Mouse (Mus musculus): Measurements from ENCODE around the gene Cpt1b. TPM values are rescaled to one million over a fixed set of nuclear protein-coding genes. Genes with fewer than 3 reads are reported as not detected.
A peak's percentile ranks its signal among the peaks of the same experiment; 100 is the strongest.
"Not testable (repeated sequence)": the region's sequence is repeated elsewhere in the genome, so short reads cannot be mapped to it uniquely, and the experiment has no call there.

Cpt1b gene
- total RNA-seq, 1 experiment from 2014 or later = 101 TPM

- DNase-seq = no peak
Measured at GRCm38 (mm10) chr15:89432946-89433345, 7.3 kb upstream of the Cpt1b start.

- no peak for DNase-seq
Measured at GRCm38 (mm10) chr15:89431806-89432205, 6.1 kb upstream of the Cpt1b start.

- DNase-seq = no peak
Measured at GRCm38 (mm10) chr15:89431271-89431670, 5.6 kb upstream of the Cpt1b start.

GRCm38 (mm10) chr15:89430771-89431170 is 5.1 kb upstream of the Cpt1b start:
- not testable (repeated sequence) for DNase-seq

GRCm38 (mm10) chr15:89430341-89430740 is 4.7 kb upstream of the Cpt1b start:
- no peak for DNase-seq

GRCm38 (mm10) chr15:89429352-89430221 is 3.9 kb upstream of the Cpt1b start, which contains the start of the genes C730034F03Rik, Gm44502 and Chkb:
Gene C730034F03Rik (plus strand): TSS chr15:89429589.
Gene Gm44502 (minus strand): TSS chr15:89429696.
Gene Chkb (minus strand): TSS chr15:89429908.
- peak; percentile 92 for DNase-seq

- no peak for DNase-seq
Measured at GRCm38 (mm10) chr15:89428821-89429351, 3.2 kb upstream of the Cpt1b start.

GRCm38 (mm10) chr15:89428136-89428790 is 2.6 kb upstream of the Cpt1b start:
- no peak for DNase-seq

GRCm38 (mm10) chr15:89426716-89427115 is 1.1 kb upstream of the Cpt1b start:
- peak; percentile 21 for DNase-seq

GRCm38 (mm10) chr15:89424621-89425020 is 1.0 kb downstream of the Cpt1b start:
- DNase-seq = no peak

- no peak for DNase-seq
Measured at GRCm38 (mm10) chr15:89421938-89422337, 3.7 kb downstream of the Cpt1b start.

GRCm38 (mm10) chr15:89415282-89415681 is 10.4 kb downstream of the Cpt1b start:
- no peak for DNase-seq

- DNase-seq = no peak
Measured at GRCm38 (mm10) chr15:89410118-89410517, 15.5 kb downstream of the Cpt1b start, which contains the start of gene Syce3. Gene Syce3 (minus strand): TSS chr15:89410503.

GRCm38 (mm10) chr15:89406691-89407090 is 19.0 kb downstream of the Cpt1b start:
- DNase-seq = no peak

- no peak for DNase-seq
Measured at GRCm38 (mm10) chr15:89404831-89405623, 20.6 kb downstream of the Cpt1b start.

- no peak for DNase-seq
Measured at GRCm38 (mm10) chr15:89402471-89402870, 23.2 kb downstream of the Cpt1b start.

- no peak for DNase-seq
Measured at GRCm38 (mm10) chr15:89399716-89400115, 25.9 kb downstream of the Cpt1b start.

GRCm38 (mm10) chr15:89398146-89398545 is 27.5 kb downstream of the Cpt1b start:
- no peak for DNase-seq

- DNase-seq = no peak
Measured at GRCm38 (mm10) chr15:89396883-89397282, 28.8 kb downstream of the Cpt1b start.

GRCm38 (mm10) chr15:89390081-89390480 is 35.6 kb downstream of the Cpt1b start:
- DNase-seq = no peak

GRCm38 (mm10) chr15:89387127-89387526 is 38.5 kb downstream of the Cpt1b start:
- DNase-seq = no peak

- DNase-seq = no peak
Measured at GRCm38 (mm10) chr15:89384617-89385016, 41.0 kb downstream of the Cpt1b start, which contains the start of gene Klhdc7b. Gene Klhdc7b (plus strand): TSS chr15:89384917.

Measured in adrenal gland, postnatal 25 days (tissue).